In genomic region chr17:45403207-45403606, GRCm38 (mm10) we compare ENCODE assay signal across 9 mouse cellular contexts. TPM values are rescaled to one million over a fixed set of nuclear protein-coding genes. Genes with fewer than 3 reads are reported as not detected.
DNase-seq lines count a peak whose midpoint lies in the region; ATAC-seq and TF ChIP-seq lines count a peak whose summit lies in the region.
"Had no signal": no experiment of that assay in that cellular context is flagged by ENCODE, and none has a peak within 500 bp of the region (broad histone marks: within the 10 kb centered on the region; RNA-seq: fewer than 3 reads in every experiment).

No protein-coding gene starts in this region.

- peak; percentile 58; the same call in 1 of the 2 replicates for ATAC-seq in forebrain, embryonic 14.5 days
- no peak for ATAC-seq in forebrain, embryonic 11.5 days (replicated peaks; ENCODE audit: low FRiP score)
- no peak for ATAC-seq in embryonic facial prominence, embryonic 14.5 days (ENCODE audit: low read depth)

- no peak overlapping the region for H3K4me3 ChIP-seq in forebrain, embryonic 14.5 days (ENCODE audit: low read depth, low read length)
- no peak overlapping the region for H3K4me3 ChIP-seq in forebrain, embryonic 11.5 days (ENCODE audit: low read depth, low read length)
- H3K4me3 ChIP-seq in embryonic facial prominence, embryonic 14.5 days (ENCODE audit: low read depth, low read length), result no peak overlapping the region
- no peak overlapping the region for H3K4me3 ChIP-seq in lung, adult 2 months (replicated peaks; ENCODE audit: extremely low read depth, low read depth, low read length)
- H3K4me3 ChIP-seq: liver, embryonic 13.5 days had no signal

- no peak overlapping the region for H3K4me2 ChIP-seq in forebrain, embryonic 14.5 days (ENCODE audit: low read length)
- H3K4me2 ChIP-seq in forebrain, embryonic 11.5 days (ENCODE audit: low read depth, low read length, severe bottlenecking), result no peak overlapping the region
- 0 out of 2 replicates have a peak overlapping the region, but pooled peaks have one; percentile 4 for H3K4me2 ChIP-seq in embryonic facial prominence, embryonic 14.5 days (ENCODE audit: low read depth, low read length)
- H3K4me2 ChIP-seq: liver, embryonic 13.5 days had no signal

- peak; percentile 16; the same call in 1 of the 2 replicates for TF ChIP-seq CTCF in lung, adult 2 months (IDR thresholded peaks at IDR 0.05; ENCODE audit: insufficient read depth, low read length)

- H3K27ac ChIP-seq in forebrain, embryonic 14.5 days (ENCODE audit: low read depth, low read length), result no peak overlapping the region
- no peak overlapping the region for H3K27ac ChIP-seq in forebrain, embryonic 11.5 days (ENCODE audit: low read depth, low read length)
- H3K27ac ChIP-seq in embryonic facial prominence, embryonic 14.5 days (replicated peaks; ENCODE audit: low read depth, low read length), result no peak overlapping the region
- H3K27ac ChIP-seq: liver, embryonic 13.5 days had no signal

- no peak overlapping the region for H3K9ac ChIP-seq in forebrain, embryonic 14.5 days (ENCODE audit: low read length)
- H3K9ac ChIP-seq in forebrain, embryonic 11.5 days (ENCODE audit: low read length), result no peak overlapping the region
- no peak overlapping the region for H3K9ac ChIP-seq in embryonic facial prominence, embryonic 14.5 days (ENCODE audit: low read depth, low read length)
- H3K9ac ChIP-seq: liver, embryonic 13.5 days had no signal

- no peaks in the 10 kb centered on the region for H3K9me3 ChIP-seq in forebrain, embryonic 14.5 days (replicated peaks; ENCODE audit: control insufficient read depth, low read length)
- H3K9me3 ChIP-seq in forebrain, embryonic 11.5 days (ENCODE audit: control insufficient read depth, low read length), result no peaks in the 10 kb centered on the region
- H3K9me3 ChIP-seq in embryonic facial prominence, embryonic 14.5 days (ENCODE audit: control insufficient read depth, low read length), result no peaks in the 10 kb centered on the region
- H3K9me3 ChIP-seq: liver, embryonic 13.5 days had no signal

- no peaks in the 10 kb centered on the region for H3K27me3 ChIP-seq in forebrain, embryonic 14.5 days (replicated peaks; ENCODE audit: control insufficient read depth, insufficient read depth, low read length)
- H3K27me3 ChIP-seq in forebrain, embryonic 11.5 days (ENCODE audit: control insufficient read depth, insufficient read depth, low read length), result no peaks in the 10 kb centered on the region
- H3K27me3 ChIP-seq in embryonic facial prominence, embryonic 14.5 days (replicated peaks; ENCODE audit: control insufficient read depth, insufficient read depth, low read length), result no peaks in the 10 kb centered on the region
- H3K27me3 ChIP-seq: liver, embryonic 13.5 days had no signal

- DNase-seq in forebrain, embryonic 14.5 days (ENCODE audit: low spot score), result peak; percentile 86
- no peak for DNase-seq in forebrain, embryonic 11.5 days (ENCODE audit: low spot score)
- peak; percentile 78 for DNase-seq in 416B (ENCODE audit: low read depth)
- peak; percentile 59 for DNase-seq in adrenal gland, postnatal 10 days
- peak; percentile 86 for DNase-seq in embryonic facial prominence, embryonic 14.5 days (ENCODE audit: low spot score)
- DNase-seq in kidney, adult 8-10 months, result peak; percentile 59 to 63
- DNase-seq in lung, adult 2 months, result no peak
- DNase-seq in right cerebral cortex, postnatal 10 days (ENCODE audit: low spot score in 2 of 2), result peak; percentile 69 to 79
- DNase-seq: liver, embryonic 13.5 days had no signal

- TF ChIP-seq POLR2A in lung, adult 2 months (IDR thresholded peaks at IDR 0.05; ENCODE audit: borderline replicate concordance, extremely low read depth, low read depth, low read length), result no peak

- no peaks in the 10 kb centered on the region for H3K4me1 ChIP-seq in forebrain, embryonic 14.5 days (ENCODE audit: control insufficient read depth, insufficient read depth, low read length)
- no peaks in the 10 kb centered on the region for H3K4me1 ChIP-seq in forebrain, embryonic 11.5 days (replicated peaks; ENCODE audit: control insufficient read depth, insufficient read depth, low read length)
- peaks cover 8% of the 10 kb centered on the region; the same call in 1 of the 2 replicates for H3K4me1 ChIP-seq in embryonic facial prominence, embryonic 14.5 days (ENCODE audit: control insufficient read depth, insufficient read depth, low read length)
- H3K4me1 ChIP-seq in lung, adult 2 months (ENCODE audit: control insufficient read depth, insufficient read depth, low read length), result peaks cover 3% of the 10 kb centered on the region
- H3K4me1 ChIP-seq: liver, embryonic 13.5 days had no signal

- peaks cover 55% of the 10 kb centered on the region for H3K36me3 ChIP-seq in forebrain, embryonic 14.5 days (ENCODE audit: control insufficient read depth, insufficient read depth, low read length)
- peaks cover 2% of the 10 kb centered on the region; the same call in 1 of the 2 replicates for H3K36me3 ChIP-seq in forebrain, embryonic 11.5 days (ENCODE audit: control insufficient read depth, insufficient read depth, low read length)
- H3K36me3 ChIP-seq in embryonic facial prominence, embryonic 14.5 days (ENCODE audit: control insufficient read depth, insufficient read depth, low read length), result peaks cover 60% of the 10 kb centered on the region

- 4% methylated on average over 3 of the region's 3 CpGs for WGBS in forebrain, embryonic 14.5 days
- 30% methylated on average over 3 of the region's 3 CpGs for WGBS in forebrain, embryonic 11.5 days
- WGBS in embryonic facial prominence, embryonic 14.5 days, result 2% methylated on average over 3 of the region's 3 CpGs
- 2% methylated on average over 3 of the region's 3 CpGs for WGBS in lung, adult 2 months

RNA-seq across cellular contexts. Expression of gene Cdc5l, which starts 30.3 kb away (rescaled TPM):
- 70.6 and 78.6 TPM in 2 replicates for polyA plus RNA-seq in forebrain, embryonic 14.5 days (2014; fragmentation: Nextera tagmentation; extraction: Ambion mirVana)
- polyA plus RNA-seq in forebrain, embryonic 11.5 days (2014; fragmentation: Nextera tagmentation; extraction: Ambion mirVana), result 85.3 and 88.3 TPM in 2 replicates
- total RNA-seq in adrenal gland, postnatal 10 days (2021), result 10 to 100 TPM; 40.0 to 40.9 TPM
- 60.1 and 61.1 TPM in 2 replicates for polyA plus RNA-seq in embryonic facial prominence, embryonic 14.5 days (2014; fragmentation: Nextera tagmentation; extraction: Ambion mirVana)
- 5.1 and 7.9 TPM in 2 replicates for polyA plus RNA-seq in lung, adult 2 months (2012; rRNA removed)

Comparison
In these comparisons a context has a peak if more than half of its experiments do, and no peak if none do; other contexts are left out.
1. DNase-seq: peak in forebrain, embryonic 14.5 days (single experiment), 416B (single experiment), adrenal gland, postnatal 10 days (single experiment), embryonic facial prominence, embryonic 14.5 days (single experiment), kidney, adult 8-10 months (2 of 2) and right cerebral cortex, postnatal 10 days (2 of 2); none in forebrain, embryonic 11.5 days (single experiment) and lung, adult 2 months (single experiment).